ENCODE assay signal across 23 mouse cellular contexts in the genomic region with DNA sequence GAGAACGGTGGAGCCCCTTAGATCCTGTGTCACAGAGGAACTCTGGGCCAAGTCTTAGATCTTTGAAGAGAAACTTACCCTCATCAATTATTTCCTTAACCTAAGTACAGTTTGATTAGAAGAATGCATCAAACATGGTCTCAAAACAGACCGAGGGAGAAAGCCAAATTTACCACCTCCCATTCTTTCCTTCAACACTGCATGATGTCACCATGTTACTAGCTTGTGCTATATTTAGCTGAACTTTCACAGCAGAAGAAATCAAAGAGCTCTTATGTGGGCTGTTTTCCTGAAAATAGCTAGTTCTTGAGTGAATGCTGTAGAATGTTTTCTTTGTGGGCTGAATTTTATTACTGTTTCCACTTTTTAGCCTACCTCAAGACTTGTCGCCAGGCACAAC. TPM values are rescaled to one million over a fixed set of nuclear protein-coding genes. Genes with fewer than 3 reads are reported as not detected.
DNase-seq lines count a peak whose midpoint lies in the region; ATAC-seq and TF ChIP-seq lines count a peak whose summit lies in the region.
"Had no signal": no experiment of that assay in that cellular context is flagged by ENCODE, and none has a peak within 500 bp of the region (broad histone marks: within the 10 kb centered on the region; RNA-seq: fewer than 3 reads in every experiment).

No protein-coding gene starts in this region.

- H3K9ac ChIP-seq in limb, embryonic 14.5 days (ENCODE audit: low read depth, low read length, severe bottlenecking) = no peak overlapping the region
- H3K9ac ChIP-seq: forebrain, embryonic 13.5 days; liver, postnatal 0 days; midbrain, embryonic 15.5 days; neural tube, embryonic 15.5 days had no signal

- peaks cover 12% of the 10 kb centered on the region for H3K4me1 ChIP-seq in heart, embryonic 10.5 days
- 0 out of 2 replicates have a peak, but pooled peaks cover 5% of the 10 kb centered on the region for H3K4me1 ChIP-seq in limb, embryonic 14.5 days (ENCODE audit: control insufficient read depth, insufficient read depth, low read length)
- 0 out of 2 replicates have a peak, but pooled peaks cover 8% of the 10 kb centered on the region for H3K4me1 ChIP-seq in limb, embryonic 10.5 days
- peaks cover 6% of the 10 kb centered on the region for H3K4me1 ChIP-seq in olfactory bulb, adult 2 months (ENCODE audit: control insufficient read depth, insufficient read depth, low read length)

- H3K36me3 ChIP-seq in heart, embryonic 10.5 days = no peaks in the 10 kb centered on the region
- no peaks in the 10 kb centered on the region for H3K36me3 ChIP-seq in limb, embryonic 14.5 days (ENCODE audit: control insufficient read depth, insufficient read depth, low read length)
- no peaks in the 10 kb centered on the region for H3K36me3 ChIP-seq in limb, embryonic 10.5 days
- H3K36me3 ChIP-seq: G1E; midbrain, embryonic 15.5 days; neural tube, embryonic 15.5 days had no signal

- H3K4me2 ChIP-seq in limb, embryonic 14.5 days (replicated peaks; ENCODE audit: low read depth, low read length, severe bottlenecking) = no peak overlapping the region
- H3K4me2 ChIP-seq: forebrain, embryonic 13.5 days; midbrain, embryonic 15.5 days; neural tube, embryonic 15.5 days had no signal

- peak; percentile 39; the same call in 1 of the 2 replicates for ATAC-seq in limb, embryonic 14.5 days (ENCODE audit: low FRiP score, low read depth)
- ATAC-seq: forebrain, embryonic 13.5 days; liver, postnatal 0 days; midbrain, embryonic 15.5 days had no signal

- H3K4me3 ChIP-seq in heart, embryonic 10.5 days = no peak overlapping the region
- no peak overlapping the region for H3K4me3 ChIP-seq in limb, embryonic 14.5 days (replicated peaks; ENCODE audit: low read length)
- no peak overlapping the region for H3K4me3 ChIP-seq in limb, embryonic 10.5 days
- no peak overlapping the region for H3K4me3 ChIP-seq in olfactory bulb, adult 2 months (ENCODE audit: insufficient read depth, low read depth, low read length)
- H3K4me3 ChIP-seq: forebrain, embryonic 13.5 days; heart, adult 2 months; midbrain, embryonic 15.5 days; myocyte; neural tube, embryonic 15.5 days had no signal

- TF ChIP-seq POLR2A in limb, embryonic 14.5 days (IDR thresholded peaks at IDR 0.05; ENCODE audit: borderline replicate concordance, extremely low read depth, insufficient read depth, insufficient read length) = no peak
- no peak for TF ChIP-seq POLR2A in olfactory bulb, adult 2 months (IDR thresholded peaks at IDR 0.05; ENCODE audit: insufficient read depth, low read depth, low read length)

- TF ChIP-seq CTCF in olfactory bulb, adult 2 months (IDR thresholded peaks at IDR 0.05; ENCODE audit: insufficient read depth, low read depth, low read length) = no peak

- H3K27ac ChIP-seq in heart, embryonic 10.5 days = peak overlapping the region; percentile 13; the same call in 1 of the 2 replicates
- 0 out of 2 replicates have a peak overlapping the region, but pooled peaks have one; percentile 9 for H3K27ac ChIP-seq in limb, embryonic 14.5 days (replicated peaks; ENCODE audit: low read depth, low read length)
- no peak overlapping the region for H3K27ac ChIP-seq in limb, embryonic 10.5 days
- H3K27ac ChIP-seq in olfactory bulb, adult 2 months (ENCODE audit: insufficient read depth, low read depth, low read length) = peak overlapping the region; percentile 42
- H3K27ac ChIP-seq: forebrain, embryonic 13.5 days; heart, adult 2 months; midbrain, embryonic 15.5 days; neural tube, embryonic 15.5 days; stomach, postnatal 0 days had no signal

- peaks cover 41% of the 10 kb centered on the region for H3K27me3 ChIP-seq in heart, embryonic 10.5 days (ENCODE audit: insufficient read depth, poor library complexity, severe bottlenecking)
- no peaks in the 10 kb centered on the region for H3K27me3 ChIP-seq in limb, embryonic 14.5 days (ENCODE audit: control insufficient read depth, insufficient read depth, low read length)
- H3K27me3 ChIP-seq in limb, embryonic 10.5 days (ENCODE audit: low read depth, poor library complexity, severe bottlenecking) = 0 out of 2 replicates have a peak, but pooled peaks cover 6% of the 10 kb centered on the region
- H3K27me3 ChIP-seq: forebrain, embryonic 13.5 days; midbrain, embryonic 15.5 days; neural tube, embryonic 15.5 days had no signal

- 54% methylated on average over 3 of the region's 3 CpGs for WGBS in heart, embryonic 10.5 days
- WGBS in limb, embryonic 14.5 days = 42% methylated on average over 3 of the region's 3 CpGs
- WGBS in limb, embryonic 10.5 days = 85% methylated on average over 3 of the region's 3 CpGs
- WGBS in olfactory bulb, adult 2 months = 14% methylated on average over 3 of the region's 3 CpGs

- no peaks in the 10 kb centered on the region for H3K9me3 ChIP-seq in heart, embryonic 10.5 days
- H3K9me3 ChIP-seq in limb, embryonic 14.5 days (ENCODE audit: control insufficient read depth, low read length) = no peaks in the 10 kb centered on the region
- H3K9me3 ChIP-seq in limb, embryonic 10.5 days (replicated peaks) = no peaks in the 10 kb centered on the region
- H3K9me3 ChIP-seq: forebrain, embryonic 13.5 days; G1E; midbrain, embryonic 15.5 days; neural tube, embryonic 15.5 days had no signal

- no peak for DNase-seq in heart, embryonic 10.5 days (ENCODE audit: low spot score)
- DNase-seq in heart, adult 11 months = no peak
- peak; percentile 38 for DNase-seq in limb, embryonic 14.5 days (ENCODE audit: low spot score)
- DNase-seq in limb, embryonic 10.5 days (ENCODE audit: low spot score) = no peak
- peak; percentile 16 for DNase-seq in Muller cell, postnatal 12 days (ENCODE audit: inconsistent ontology term)
- DNase-seq in testis, postnatal 14 days (ENCODE audit: low spot score) = no peak
- DNase-seq: adrenal gland, postnatal 36 days; cerebellum, adult 8-10 months; gastrocnemius, postnatal 10 days; heart, adult 2 months; kidney, adult 2 months; kidney, postnatal 14 days; liver, postnatal 0 days; retina, postnatal 1 day; thymus, postnatal 25 days had no signal

RNA-seq across cellular contexts. Expression of a gene that starts 2.2 kb away (rescaled TPM):
- polyA plus RNA-seq in heart, embryonic 10.5 days (2016; fragmentation: Nextera tagmentation; extraction: Ambion mirVana) = 61.4 and 65.4 TPM in 2 replicates
- polyA plus RNA-seq in limb, embryonic 14.5 days (2012; rRNA removed) = 67.6 and 68.2 TPM in 2 replicates
- polyA plus RNA-seq in limb, embryonic 14.5 days (2014; fragmentation: Nextera tagmentation; extraction: Ambion mirVana) = 37.6 and 40.2 TPM in 2 replicates
- 24.9 and 38.2 TPM in 2 replicates for polyA plus RNA-seq in limb, embryonic 10.5 days (2016; fragmentation: Nextera tagmentation; extraction: Ambion mirVana)
- polyA plus RNA-seq in olfactory bulb, adult 2 months (2012; ENCODE audit: insufficient read depth, insufficient read length, low replicate concordance, missing spikeins) = not detected in 2 replicates
- polyA plus RNA-seq: G1E had no signal

RNA-seq across cellular contexts. Expression of a gene that starts 32.3 kb away (rescaled TPM):
- polyA plus RNA-seq in heart, embryonic 10.5 days (2016; fragmentation: Nextera tagmentation; extraction: Ambion mirVana) = 0.36 and 0.49 TPM in 2 replicates
- 0.35 and 0.51 TPM in 2 replicates for polyA plus RNA-seq in limb, embryonic 14.5 days (2012; rRNA removed)
- polyA plus RNA-seq in limb, embryonic 14.5 days (2014; fragmentation: Nextera tagmentation; extraction: Ambion mirVana) = 0.14 and 0.54 TPM in 2 replicates
- polyA plus RNA-seq in limb, embryonic 10.5 days (2016; fragmentation: Nextera tagmentation; extraction: Ambion mirVana) = 0.86 and 1.7 TPM in 2 replicates
- polyA plus RNA-seq in olfactory bulb, adult 2 months (2012; ENCODE audit: insufficient read depth, insufficient read length, low replicate concordance, missing spikeins) = not detected in 2 replicates
- polyA plus RNA-seq: heart, adult 2 months; liver, adult 2 months; liver, postnatal 0 days had no signal

RNA-seq across cellular contexts. Expression of a gene that starts 32.6 kb away (rescaled TPM):
- polyA plus RNA-seq in heart, embryonic 10.5 days (2016; fragmentation: Nextera tagmentation; extraction: Ambion mirVana) = 72.1 and 87.4 TPM in 2 replicates
- polyA plus RNA-seq in limb, embryonic 14.5 days (2012; rRNA removed) = 39.8 and 51.4 TPM in 2 replicates
- 77.9 and 80.2 TPM in 2 replicates for polyA plus RNA-seq in limb, embryonic 14.5 days (2014; fragmentation: Nextera tagmentation; extraction: Ambion mirVana)
- polyA plus RNA-seq in limb, embryonic 10.5 days (2016; fragmentation: Nextera tagmentation; extraction: Ambion mirVana) = 113 and 116 TPM in 2 replicates
- polyA plus RNA-seq in olfactory bulb, adult 2 months (2012; ENCODE audit: insufficient read depth, insufficient read length, low replicate concordance, missing spikeins) = not detected in 2 replicates

RNA-seq across cellular contexts. Expression of a gene that starts 37.7 kb away (rescaled TPM):
- polyA plus RNA-seq in heart, embryonic 10.5 days (2016; fragmentation: Nextera tagmentation; extraction: Ambion mirVana) = 144 and 157 TPM in 2 replicates
- 57.3 and 66.7 TPM in 2 replicates for polyA plus RNA-seq in limb, embryonic 14.5 days (2012; rRNA removed)
- polyA plus RNA-seq in limb, embryonic 14.5 days (2014; fragmentation: Nextera tagmentation; extraction: Ambion mirVana) = 90.2 and 97.8 TPM in 2 replicates
- polyA plus RNA-seq in limb, embryonic 10.5 days (2016; fragmentation: Nextera tagmentation; extraction: Ambion mirVana) = 108 and 124 TPM in 2 replicates
- polyA plus RNA-seq in olfactory bulb, adult 2 months (2012; ENCODE audit: insufficient read depth, insufficient read length, low replicate concordance, missing spikeins) = not detected in 2 replicates

RNA-seq across cellular contexts. Expression of a gene that starts 54.2 kb away (rescaled TPM):
- 7.0 and 10.1 TPM in 2 replicates for polyA plus RNA-seq in heart, embryonic 10.5 days (2016; fragmentation: Nextera tagmentation; extraction: Ambion mirVana)
- 7.6 and 9.0 TPM in 2 replicates for polyA plus RNA-seq in limb, embryonic 14.5 days (2012; rRNA removed)
- 12.6 and 15.0 TPM in 2 replicates for polyA plus RNA-seq in limb, embryonic 14.5 days (2014; fragmentation: Nextera tagmentation; extraction: Ambion mirVana)
- 11.7 and 13.5 TPM in 2 replicates for polyA plus RNA-seq in limb, embryonic 10.5 days (2016; fragmentation: Nextera tagmentation; extraction: Ambion mirVana)
- polyA plus RNA-seq in olfactory bulb, adult 2 months (2012; ENCODE audit: insufficient read depth, insufficient read length, low replicate concordance, missing spikeins) = not detected in 2 replicates

Comparison
In these comparisons a context has a peak if more than half of its experiments do, and no peak if none do; other contexts are left out.
1. DNase-seq: peak in limb, embryonic 14.5 days (single experiment) and Muller cell, postnatal 12 days (single experiment); none in heart, embryonic 10.5 days (single experiment), heart, adult 11 months (single experiment), limb, embryonic 10.5 days (single experiment) and testis, postnatal 14 days (single experiment).